Mouse (Mus musculus) embryonic facial prominence, embryonic 12.5 days (tissue): ENCODE measurements around the gene Fyn. TPM values are rescaled to one million over a fixed set of nuclear protein-coding genes. Genes with fewer than 3 reads are reported as not detected.

Source experiments
- ATAC-seq: fragments of 200-750 bp; cut with Nextera tagmentation; 2 replicates; pipeline ENCODE4 v1.8.0; 2017; ENCODE audit not compliant: insufficient number of reproducible peaks, insufficient read depth, low FRiP score, low TSS enrichment
- H3K27ac ChIP-seq: fragments of 300-500 bp; sonication (generic); 2 replicates; pipeline ENCODE4 v1.5.1; 2016; ENCODE audit warnings: mild to moderate bottlenecking
- H3K27me3 ChIP-seq: fragments of 300-500 bp; sonication (generic); 2 replicates; pipeline ENCODE4 v1.6.1; 2016; ENCODE audit warnings: mild to moderate bottlenecking, moderate library complexity
- H3K36me3 ChIP-seq: fragments of 300-500 bp; sonication (generic); 2 replicates; pipeline ENCODE4 v1.6.1; 2016; ENCODE audit warnings: mild to moderate bottlenecking
- H3K4me1 ChIP-seq: fragments of 300-500 bp; sonication (generic); 2 replicates; pipeline ENCODE4 v1.6.1; 2016
- H3K4me2 ChIP-seq: fragments of 300-500 bp; sonication (generic); replicated peaks from 2 replicates; pipeline ENCODE4 v1.6.1; 2016; ENCODE audit warnings: mild to moderate bottlenecking, moderate library complexity
- H3K4me3 ChIP-seq: fragments of 300-500 bp; sonication (generic); 2 replicates; pipeline ENCODE4 v1.5.1; 2016; ENCODE audit warnings: mild to moderate bottlenecking
- H3K9ac ChIP-seq: fragments of 300-500 bp; sonication (generic); 2 replicates; pipeline ENCODE4 v1.6.1; 2016; ENCODE audit warnings: mild to moderate bottlenecking, moderate library complexity
- H3K9me3 ChIP-seq: fragments of 300-500 bp; sonication (generic); 2 replicates; pipeline ENCODE4 v1.6.1; 2016; ENCODE audit warnings: mild to moderate bottlenecking, moderate library complexity
- WGBS: fragments of 180-500 bp; shearing (Covaris S2); methylation state at CpG from one replicate; pipeline ENCODE4 v1.1.7; 2016; 5-methylcytosine and 5-hydroxymethylcytosine counted together
- polyA plus RNA-seq: library from polyadenylated mRNA; unstranded; fragments of >200 nt; fragmentation: Nextera tagmentation; extraction: Ambion mirVana; gene quantifications from 2 replicates; pipeline ENCODE4 v1.2.1, GENCODE M21; 2016

Fyn gene
- polyA plus RNA-seq, 1 experiment from 2014 or later: 41.8 TPM

- H3K4me3 ChIP-seq: no peak overlapping the region
- H3K4me1 ChIP-seq: no peaks in the 10 kb centered on the region
- H3K36me3 ChIP-seq: no peaks in the 10 kb centered on the region
- no peaks in the 10 kb centered on the region for H3K9me3 ChIP-seq
- no peak for ATAC-seq
- no peak overlapping the region for H3K27ac ChIP-seq
- H3K4me2 ChIP-seq: no peak overlapping the region
- H3K27me3 ChIP-seq: no peaks in the 10 kb centered on the region
- 96% methylated on average over 14 of the region's 14 CpGs for WGBS
- H3K9ac ChIP-seq: no peak overlapping the region
Observed at GRCm38 (mm10) chr10:39349781-39350364, 18.8 kb upstream of the Fyn start.

- Histone ChIP-seq H3K9me3 (no peaks in the 10 kb centered on the region), H3K27me3 (no peaks in the 10 kb centered on the region), H3K36me3 (no peaks in the 10 kb centered on the region), H3K4me3 (no peak overlapping the region), H3K27ac (no peak overlapping the region), H3K9ac (no peak overlapping the region), H3K4me2 (no peak overlapping the region), H3K4me1 (no peaks in the 10 kb centered on the region)
- 90% methylated on average over 4 of the region's 4 CpGs for WGBS
- ATAC-seq: no peak
Observed at GRCm38 (mm10) chr10:39364196-39364595, 4.5 kb upstream of the Fyn start.

- Histone ChIP-seq H3K4me3 (peak overlapping the region; percentile 82), H3K27ac (peak overlapping the region; percentile 91), H3K9ac (peak overlapping the region; percentile 90), H3K36me3 (no peaks in the 10 kb centered on the region), H3K9me3 (no peaks in the 10 kb centered on the region), H3K4me2 (peak overlapping the region; percentile 84), H3K27me3 (no peaks in the 10 kb centered on the region), H3K4me1 (peaks cover 20% of the 10 kb centered on the region)
- ATAC-seq: peak; percentile 100
- WGBS: under 1% methylated on average over 42 of the region's 44 CpGs
Observed at GRCm38 (mm10) chr10:39369502-39369931, 862 bp downstream of the Fyn start.

GRCm38 (mm10) chr10:39369977-39370785 lies 1.5 kb downstream of the Fyn start:
- H3K36me3 ChIP-seq: no peaks in the 10 kb centered on the region
- peak overlapping the region; percentile 84 for H3K4me2 ChIP-seq
- H3K9ac ChIP-seq: peak overlapping the region; percentile 90
- H3K4me1 ChIP-seq: peaks cover 25% of the 10 kb centered on the region
- ATAC-seq: peak; percentile 73
- under 1% methylated on average over 67 of the region's 68 CpGs for WGBS
- H3K27me3 ChIP-seq: no peaks in the 10 kb centered on the region
- H3K4me3 ChIP-seq: peak overlapping the region; percentile 82
- H3K27ac ChIP-seq: peak overlapping the region; percentile 91
- H3K9me3 ChIP-seq: no peaks in the 10 kb centered on the region

- no peak for ATAC-seq
- peak overlapping the region; percentile 91 for H3K27ac ChIP-seq
- H3K4me2 ChIP-seq: peak overlapping the region; percentile 84
- H3K4me1 ChIP-seq: peaks cover 25% of the 10 kb centered on the region
- peak overlapping the region; percentile 90 for H3K9ac ChIP-seq
- WGBS: 3% methylated on average over 8 of the region's 8 CpGs
- no peaks in the 10 kb centered on the region for H3K27me3 ChIP-seq
- H3K36me3 ChIP-seq: no peaks in the 10 kb centered on the region
- no peaks in the 10 kb centered on the region for H3K9me3 ChIP-seq
- H3K4me3 ChIP-seq: peak overlapping the region; percentile 82
Observed at GRCm38 (mm10) chr10:39370786-39371221, 2.1 kb downstream of the Fyn start.

GRCm38 (mm10) chr10:39371467-39371866 lies 2.8 kb downstream of the Fyn start:
- H3K27me3 ChIP-seq: no peaks in the 10 kb centered on the region
- WGBS: 49% methylated on average over 2 of the region's 2 CpGs
- H3K9ac ChIP-seq: peak overlapping the region; percentile 90; the same call in 1 of the 2 replicates
- peak overlapping the region; percentile 84 for H3K4me2 ChIP-seq
- H3K27ac ChIP-seq: peak overlapping the region; percentile 36; the same call in 1 of the 2 replicates
- H3K9me3 ChIP-seq: no peaks in the 10 kb centered on the region
- peaks cover 29% of the 10 kb centered on the region for H3K4me1 ChIP-seq
- H3K4me3 ChIP-seq: peak overlapping the region; percentile 82
- H3K36me3 ChIP-seq: no peaks in the 10 kb centered on the region
- no peak for ATAC-seq

GRCm38 (mm10) chr10:39371991-39372390 lies 3.3 kb downstream of the Fyn start:
- Histone ChIP-seq H3K36me3 (no peaks in the 10 kb centered on the region), H3K27ac (no peak overlapping the region), H3K9ac (no peak overlapping the region), H3K4me1 (peaks cover 29% of the 10 kb centered on the region), H3K9me3 (no peaks in the 10 kb centered on the region), H3K4me3 (no peak overlapping the region; the same call in 1 of the 2 replicates), H3K27me3 (no peaks in the 10 kb centered on the region), H3K4me2 (peak overlapping the region; percentile 84; the same call in 1 of the 2 replicates)
- WGBS: 82% methylated on average over 5 of the region's 5 CpGs
- no peak for ATAC-seq

- H3K4me2 ChIP-seq: no peak overlapping the region
- H3K27ac ChIP-seq: no peak overlapping the region
- no peak overlapping the region for H3K4me3 ChIP-seq
- WGBS: 85% methylated on average over 9 of the region's 9 CpGs
- no peaks in the 10 kb centered on the region for H3K27me3 ChIP-seq
- peaks cover 22% of the 10 kb centered on the region for H3K4me1 ChIP-seq
- no peaks in the 10 kb centered on the region for H3K9me3 ChIP-seq
- H3K36me3 ChIP-seq: no peaks in the 10 kb centered on the region
- no peak for ATAC-seq
- no peak overlapping the region for H3K9ac ChIP-seq
Observed at GRCm38 (mm10) chr10:39376676-39377075, 8.0 kb downstream of the Fyn start.

GRCm38 (mm10) chr10:39377219-39377618 lies 8.6 kb downstream of the Fyn start:
- 78% methylated on average over 5 of the region's 5 CpGs for whole genome bisulfite sequencing
- H3K4me1 ChIP-seq: peaks cover 17% of the 10 kb centered on the region; the same call in 1 of the 2 replicates
- no peaks in the 10 kb centered on the region for H3K9me3 ChIP-seq
- no peaks in the 10 kb centered on the region for H3K27me3 ChIP-seq
- no peak for ATAC-seq
- no peak overlapping the region for H3K4me3 ChIP-seq
- H3K4me2 ChIP-seq: no peak overlapping the region
- no peak overlapping the region for H3K9ac ChIP-seq
- no peaks in the 10 kb centered on the region for H3K36me3 ChIP-seq
- H3K27ac ChIP-seq: no peak overlapping the region

GRCm38 (mm10) chr10:39378025-39378603 lies 9.5 kb downstream of the Fyn start:
- 84% methylated on average over 8 of the region's 8 CpGs for WGBS
- no peak for ATAC-seq
- no peaks in the 10 kb centered on the region for H3K9me3 ChIP-seq
- no peak overlapping the region for H3K27ac ChIP-seq
- H3K4me2 ChIP-seq: no peak overlapping the region
- H3K4me1 ChIP-seq: peaks cover 13% of the 10 kb centered on the region; the same call in 1 of the 2 replicates
- no peak overlapping the region for H3K9ac ChIP-seq
- no peaks in the 10 kb centered on the region for H3K27me3 ChIP-seq
- H3K4me3 ChIP-seq: no peak overlapping the region
- no peaks in the 10 kb centered on the region for H3K36me3 ChIP-seq

- H3K27ac ChIP-seq: no peak overlapping the region
- H3K9me3 ChIP-seq: no peaks in the 10 kb centered on the region
- 75% methylated on average over 10 of the region's 10 CpGs for WGBS
- no peak overlapping the region for H3K4me3 ChIP-seq
- peaks cover 13% of the 10 kb centered on the region; the same call in 1 of the 2 replicates for H3K4me1 ChIP-seq
- H3K36me3 ChIP-seq: no peaks in the 10 kb centered on the region
- no peaks in the 10 kb centered on the region for H3K27me3 ChIP-seq
- no peak overlapping the region for H3K9ac ChIP-seq
- ATAC-seq: no peak
- H3K4me2 ChIP-seq: no peak overlapping the region
Observed at GRCm38 (mm10) chr10:39379287-39379686, 10.6 kb downstream of the Fyn start.
